Mouse (Mus musculus): ENCODE data around the gene Zfp36.
A peak's percentile ranks its signal among the peaks of the same experiment; 100 is the strongest.
"Not testable (repeated sequence)": the region's sequence is repeated elsewhere in the genome, so short reads cannot be mapped to it uniquely, and the experiment has no call there.

Gene Zfp36

GRCm38 (mm10) chr7:28380237-28381016 is at the start of gene Zfp36:
Gene Zfp36 (minus strand): TSS chr7:28380253.
- peak; percentile 48 for DNase-seq (ENCODE audit: low read depth, low spot score)

- no peak for DNase-seq (ENCODE audit: low read depth, low spot score)
These were observed 47.7 kb upstream of the Zfp36 start for GRCm38 (mm10) chr7:28427738-28428137.

GRCm38 (mm10) chr7:28423018-28423417 is 43.0 kb upstream of the Zfp36 start:
- no peak for DNase-seq (ENCODE audit: low read depth, low spot score)

GRCm38 (mm10) chr7:28419416-28419815 is 39.4 kb upstream of the Zfp36 start:
- no peak for DNase-seq (ENCODE audit: low read depth, low spot score)

GRCm38 (mm10) chr7:28418096-28418670 is 38.1 kb upstream of the Zfp36 start:
- DNase-seq (ENCODE audit: low read depth, low spot score): no peak

GRCm38 (mm10) chr7:28417368-28417767 is 37.3 kb upstream of the Zfp36 start:
- DNase-seq (ENCODE audit: low read depth, low spot score): no peak

- peak; percentile 41 for DNase-seq (ENCODE audit: low read depth, low spot score)
These were observed 32.8 kb upstream of the Zfp36 start for GRCm38 (mm10) chr7:28412826-28413225.

- DNase-seq (ENCODE audit: low read depth, low spot score): no peak
These were observed 30.9 kb upstream of the Zfp36 start for GRCm38 (mm10) chr7:28410841-28411475.

GRCm38 (mm10) chr7:28401942-28402341 is 21.9 kb upstream of the Zfp36 start:
- DNase-seq (ENCODE audit: low read depth, low spot score): no peak

GRCm38 (mm10) chr7:28401030-28401429 is 21.0 kb upstream of the Zfp36 start:
- no peak for DNase-seq (ENCODE audit: low read depth, low spot score)

- DNase-seq (ENCODE audit: low read depth, low spot score): no peak
These were observed 18.8 kb upstream of the Zfp36 start for GRCm38 (mm10) chr7:28398696-28399340.

- peak; percentile 61 for DNase-seq (ENCODE audit: low read depth, low spot score)
These were observed 17.9 kb upstream of the Zfp36 start for GRCm38 (mm10) chr7:28398000-28398399.

GRCm38 (mm10) chr7:28395425-28395824 is 15.4 kb upstream of the Zfp36 start:
- DNase-seq (ENCODE audit: low read depth, low spot score): no peak

- no peak for DNase-seq (ENCODE audit: low read depth, low spot score)
These were observed 13.4 kb upstream of the Zfp36 start for GRCm38 (mm10) chr7:28393272-28393951.

GRCm38 (mm10) chr7:28392429-28393271 is 12.6 kb upstream of the Zfp36 start, which contains the start of the genes Med29 and Paf1:
Gene Med29 (minus strand): TSS chr7:28392708.
Gene Paf1 (plus strand): TSS chr7:28392951.
- peak; percentile 97 for DNase-seq (ENCODE audit: low read depth, low spot score)

- no peak for DNase-seq (ENCODE audit: low read depth, low spot score)
These were observed 10.3 kb upstream of the Zfp36 start for GRCm38 (mm10) chr7:28390331-28390730.

- DNase-seq (ENCODE audit: low read depth, low spot score): not testable (repeated sequence)
These were observed 7.3 kb upstream of the Zfp36 start for GRCm38 (mm10) chr7:28387384-28387783.

GRCm38 (mm10) chr7:28386877-28387276 is 6.8 kb upstream of the Zfp36 start:
- DNase-seq (ENCODE audit: low read depth, low spot score): not testable (repeated sequence)

- DNase-seq (ENCODE audit: low read depth, low spot score): peak; percentile 93
These were observed 6.4 kb upstream of the Zfp36 start for GRCm38 (mm10) chr7:28386462-28386861.

GRCm38 (mm10) chr7:28386007-28386406 is 6.0 kb upstream of the Zfp36 start:
- DNase-seq (ENCODE audit: low read depth, low spot score): no peak

- DNase-seq (ENCODE audit: low read depth, low spot score): no peak
These were observed 5.1 kb upstream of the Zfp36 start for GRCm38 (mm10) chr7:28385196-28385595.

Data from CD4-positive, CD25-positive, alpha-beta regulatory T cell, adult 2 months (primary cell).